Mouse (Mus musculus) megakaryocyte, adult 5-6 weeks (primary cell): ENCODE results near the gene Adm. TPM values are rescaled to one million over a fixed set of nuclear protein-coding genes. Genes with fewer than 3 reads are reported as not detected.
"Not testable (repeated sequence)": the region's sequence is repeated elsewhere in the genome, so short reads cannot be mapped to it uniquely, and the experiment has no call there.

Experiments
- ATAC-seq: 2 replicates; pipeline ENCODE4 v1.8.0; 2016; ENCODE audit warnings: mild to moderate bottlenecking, inconsistent platforms; ENCODE audit not compliant: poor library complexity, severe bottlenecking
- total RNA-seq, 2 experiments: library from RNA; stranded (forward) in 1 of 2; stranded (reverse) in 1 of 2; fragments of 153-499, 151-499 nt in 1 of 2; fragments of 221-1000, 200-1000 nt in 1 of 2; gene quantifications; 2 replicates each; pipeline versions ENCODE4 v1.2.3 to v1.2.4; 2015 to 2017

The Adm gene
- total RNA-seq, 2 experiments from 2014 or later = 0.13 TPM; not detected in 1

GRCm38 (mm10) chr7:110628611-110629354 is 1.3 kb downstream of the Adm start:
- no peak for ATAC-seq

DNA sequence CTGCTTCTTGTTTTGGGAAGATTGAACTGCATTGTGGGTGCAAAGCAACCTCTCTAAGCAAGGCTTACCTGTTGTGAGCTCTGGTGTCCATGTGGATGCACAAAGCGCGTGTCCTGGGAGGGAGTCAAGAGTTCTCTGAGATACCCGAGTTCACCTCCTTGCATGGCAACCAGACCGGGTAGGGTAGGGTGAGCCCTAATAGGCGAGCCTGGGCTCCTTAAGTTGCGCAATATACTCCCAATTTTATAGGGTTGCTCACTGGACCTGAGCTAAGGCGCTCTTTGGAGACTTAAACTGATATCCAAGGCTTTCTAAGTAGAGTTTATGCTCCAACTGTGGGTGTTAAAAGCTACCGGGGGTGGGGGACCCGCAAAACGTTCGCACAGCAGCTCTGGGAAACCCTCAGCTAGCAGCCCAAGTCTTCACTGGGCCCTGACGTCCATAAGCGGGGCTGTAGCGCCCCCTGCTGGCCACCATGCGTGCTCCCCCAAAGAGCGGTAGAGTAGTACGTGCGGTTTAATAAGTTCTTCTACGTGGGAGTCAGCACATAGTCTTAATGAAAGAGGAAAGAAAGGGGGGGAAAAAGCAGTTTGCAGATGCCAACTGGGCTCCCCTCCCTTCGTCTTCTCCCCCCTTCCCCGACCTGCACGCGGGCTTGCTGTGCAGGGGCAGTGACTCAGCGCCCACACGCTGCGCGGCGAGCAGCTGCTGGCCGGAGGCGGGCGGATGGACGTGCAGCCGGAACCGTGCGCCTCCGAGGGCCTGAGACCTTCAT is 2.6 kb downstream of the Adm start:
- peak; percentile 77 for ATAC-seq

- ATAC-seq = no peak
Observed at GRCm38 (mm10) chr7:110631136-110631888, 3.9 kb downstream of the Adm start.

- ATAC-seq = no peak
Observed at GRCm38 (mm10) chr7:110635929-110636328, 8.5 kb downstream of the Adm start.

GRCm38 (mm10) chr7:110636559-110636958 is 9.1 kb downstream of the Adm start:
- ATAC-seq = no peak

- ATAC-seq = no peak
Observed at GRCm38 (mm10) chr7:110638305-110639110, 11.0 kb downstream of the Adm start.

- no peak for ATAC-seq
Observed at GRCm38 (mm10) chr7:110639291-110639915, 11.9 kb downstream of the Adm start.

DNA sequence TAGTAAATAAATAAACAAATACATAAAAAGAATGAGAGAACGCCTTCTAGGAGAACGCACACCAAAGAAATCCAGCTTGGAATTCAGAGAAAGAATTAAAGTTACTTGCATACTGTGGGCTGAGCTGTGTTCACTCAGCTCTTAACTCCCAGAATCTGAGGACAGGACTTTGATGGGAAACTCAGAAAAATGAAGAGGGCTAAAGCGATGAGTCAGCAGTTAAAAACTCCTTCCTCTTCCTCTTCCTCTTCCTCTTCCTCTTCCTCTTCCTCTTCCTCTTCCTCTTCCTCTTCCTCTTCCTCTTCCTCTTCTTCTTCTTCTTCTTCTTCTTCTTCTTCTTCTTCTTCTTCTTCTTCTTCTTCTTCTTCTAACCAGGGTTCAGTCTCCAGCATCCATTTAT is 12.5 kb downstream of the Adm start:
- ATAC-seq = not testable (repeated sequence)

- peak; percentile 28; the same call in 1 of the 2 replicates for ATAC-seq
Observed at GRCm38 (mm10) chr7:110645311-110645710, 17.9 kb downstream of the Adm start.

- no peak for ATAC-seq
Observed at GRCm38 (mm10) chr7:110645859-110646258, 18.4 kb downstream of the Adm start.

GRCm38 (mm10) chr7:110646611-110647407 is 19.3 kb downstream of the Adm start:
- ATAC-seq = no peak

DNA sequence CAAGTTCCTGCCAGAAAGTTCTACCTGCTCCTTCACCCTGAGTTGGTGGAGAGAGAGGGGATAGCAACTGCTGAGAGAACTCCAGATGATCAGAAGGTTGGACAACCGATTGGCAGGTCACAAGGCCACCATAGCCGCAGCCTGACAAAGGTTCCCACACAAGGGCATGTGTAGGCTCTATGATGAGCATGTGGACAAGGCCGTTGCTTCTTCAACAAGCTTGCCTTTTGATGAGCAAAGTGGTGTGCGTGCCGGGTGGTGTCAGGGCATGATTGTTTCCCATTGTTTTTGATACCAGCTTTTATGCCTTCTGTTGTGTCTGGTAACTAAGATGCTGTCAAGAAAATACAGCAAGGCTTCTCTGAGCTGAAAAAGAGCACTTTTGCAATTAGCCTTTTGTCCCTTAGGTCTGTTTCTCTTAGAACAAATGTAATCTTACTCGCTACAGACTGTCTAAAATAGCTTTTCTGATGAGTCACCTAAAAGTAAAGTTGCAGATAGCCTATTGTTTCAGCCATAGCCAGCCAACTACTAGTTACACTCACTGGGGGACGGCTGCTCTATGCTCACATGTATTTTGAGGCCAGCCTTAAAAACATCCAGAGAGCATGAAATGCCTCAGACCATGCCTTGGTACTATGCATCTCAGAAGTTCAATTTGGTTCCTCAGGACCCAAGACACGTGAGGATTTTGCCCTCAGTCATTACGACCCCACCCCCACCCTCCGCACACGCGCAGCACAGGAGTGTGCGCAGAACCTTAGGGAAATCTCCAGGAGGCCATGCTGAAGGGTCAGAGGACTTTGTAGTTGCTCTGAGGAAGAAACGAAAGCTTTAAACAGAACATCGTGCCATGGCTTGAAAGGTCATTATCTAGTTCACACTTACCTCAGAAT is 20.3 kb downstream of the Adm start:
- no peak for ATAC-seq

- no peak for ATAC-seq
Observed at GRCm38 (mm10) chr7:110648455-110649085, 21.1 kb downstream of the Adm start.

GRCm38 (mm10) chr7:110649133-110649987 is 21.9 kb downstream of the Adm start:
- peak; percentile 87 for ATAC-seq

GRCm38 (mm10) chr7:110650491-110650890 is 23.0 kb downstream of the Adm start:
- ATAC-seq = no peak

- no peak for ATAC-seq
Observed at GRCm38 (mm10) chr7:110651091-110651490, 23.6 kb downstream of the Adm start.

- ATAC-seq = no peak
Observed at GRCm38 (mm10) chr7:110655230-110655629, 27.8 kb downstream of the Adm start.
